Mouse (Mus musculus): Measurements from ENCODE around the gene Spen.

The Spen gene

GRCm38 (mm10) chr4:141537706-141538407 lies 540 bp downstream of the Spen start:
- in situ Hi-C loops (cut with MboI, MseI): loop anchor here in 1 of 2 experiments (25.0 kb wide), 2 partner anchors 826 to 1926 kb away; partner anchors contain the start of genes Aldh4a1, Gm21969 and Rcc2

- in situ Hi-C loops (cut with MboI, MseI): loop anchor here in 1 of 2 experiments (25.0 kb wide), 2 partner anchors 825 to 1925 kb away; partner anchors contain the start of genes Aldh4a1, Gm21969 and Rcc2
These were observed 1.2 kb downstream of the Spen start for GRCm38 (mm10) chr4:141537226-141537610.

GRCm38 (mm10) chr4:141536291-141537225 lies 1.8 kb downstream of the Spen start:
- in situ Hi-C loops (cut with MboI, MseI): loop anchor here in 1 of 2 experiments (25.0 kb wide), 2 partner anchors 824 to 1924 kb away; partner anchors contain the start of genes Aldh4a1, Gm21969 and Rcc2

GRCm38 (mm10) chr4:141534947-141535680 lies 3.3 kb downstream of the Spen start:
- in situ Hi-C loops (cut with MboI, MseI): loop anchor here in 1 of 2 experiments (25.0 kb wide), 2 partner anchors 823 to 1923 kb away; partner anchors contain the start of genes Aldh4a1, Gm21969 and Rcc2

GRCm38 (mm10) chr4:141530979-141531378 lies 7.4 kb downstream of the Spen start:
- in situ Hi-C loops (cut with MboI, MseI): loop anchor here in 1 of 2 experiments (25.0 kb wide), 2 partner anchors 819 to 1919 kb away; partner anchors contain the start of genes Aldh4a1, Gm21969 and Rcc2

- in situ Hi-C loops (cut with MboI, MseI): loop anchor here in 1 of 2 experiments (25.0 kb wide), 2 partner anchors 817 to 1917 kb away; partner anchors contain the start of genes Aldh4a1, Gm21969 and Rcc2
These were observed 9.5 kb downstream of the Spen start for GRCm38 (mm10) chr4:141528938-141529337.

GRCm38 (mm10) chr4:141526936-141527650 lies 11.3 kb downstream of the Spen start:
- in situ Hi-C loops (cut with MboI, MseI): loop anchor here in 1 of 2 experiments (25.0 kb wide), 2 partner anchors 815 to 1915 kb away; partner anchors contain the start of genes Aldh4a1, Gm21969 and Rcc2

- in situ Hi-C loops (cut with MboI, MseI): loop anchor here in 1 of 2 experiments (25.0 kb wide), 2 partner anchors 814 to 1914 kb away; partner anchors contain the start of genes Aldh4a1, Gm21969 and Rcc2
These were observed 12.5 kb downstream of the Spen start for GRCm38 (mm10) chr4:141525940-141526339.

GRCm38 (mm10) chr4:141524658-141525057 lies 13.7 kb downstream of the Spen start:
- in situ Hi-C loops (cut with MboI, MseI): loop anchor here in 1 of 2 experiments (25.0 kb wide), 2 partner anchors 812 to 1912 kb away; partner anchors contain the start of genes Aldh4a1, Gm21969 and Rcc2

- in situ Hi-C loops (cut with MboI, MseI): no loop called here
These were observed 15.3 kb downstream of the Spen start for GRCm38 (mm10) chr4:141523128-141523527.

GRCm38 (mm10) chr4:141518386-141518785 lies 20.0 kb downstream of the Spen start:
- in situ Hi-C loops (cut with MboI, MseI): loop anchor here in 1 of 2 experiments (10.0 kb wide), 1 partner anchor 64 kb away; no protein-coding TSS in a partner anchor

GRCm38 (mm10) chr4:141514179-141514641 lies 24.2 kb downstream of the Spen start:
- in situ Hi-C loops (cut with MboI, MseI): loop anchor here in 1 of 2 experiments (10.0 kb wide), 1 partner anchor 59 kb away; no protein-coding TSS in a partner anchor

- in situ Hi-C loops (cut with MboI, MseI): loop anchor here in 1 of 2 experiments (10.0 kb wide), 1 partner anchor 57 kb away; no protein-coding TSS in a partner anchor
These were observed 26.3 kb downstream of the Spen start for GRCm38 (mm10) chr4:141512145-141512544.

GRCm38 (mm10) chr4:141510457-141510856 lies 27.9 kb downstream of the Spen start:
- in situ Hi-C loops (cut with MboI, MseI): loop anchor here in 1 of 2 experiments (10.0 kb wide), 1 partner anchor 56 kb away; no protein-coding TSS in a partner anchor

- in situ Hi-C loops (cut with MboI, MseI): no loop called here
These were observed 31.5 kb downstream of the Spen start for GRCm38 (mm10) chr4:141506893-141507292.

GRCm38 (mm10) chr4:141506352-141506751 lies 32.0 kb downstream of the Spen start:
- in situ Hi-C loops (cut with MboI, MseI): no loop called here

- in situ Hi-C loops (cut with MboI, MseI): no loop called here
These were observed 32.6 kb downstream of the Spen start for GRCm38 (mm10) chr4:141505810-141506209.

- in situ Hi-C loops (cut with MboI, MseI): no loop called here
These were observed 33.9 kb downstream of the Spen start for GRCm38 (mm10) chr4:141504471-141504870.

GRCm38 (mm10) chr4:141502723-141503122 lies 35.7 kb downstream of the Spen start:
- in situ Hi-C loops (cut with MboI, MseI): no loop called here

Measured in T-helper 17 cell (primary cell).